Mouse (Mus musculus) ES-E14 (cell line): Measurements from ENCODE around the gene Rasgef1b.

ENCODE experiments used
- CHD2 ChIP-seq: IDR thresholded peaks from 2 replicates; pipeline ENCODE4 v1.6.1; 2014; ENCODE audit warnings: mild to moderate bottlenecking, low read depth, low read length, inconsistent platforms
- HCFC1 ChIP-seq: IDR thresholded peaks from 2 replicates; pipeline ENCODE4 v1.6.1; 2012; ENCODE audit warnings: low read length, inconsistent platforms, borderline replicate concordance; ENCODE audit not compliant: insufficient read depth
- MAFK ChIP-seq: IDR thresholded peaks from 2 replicates; pipeline ENCODE4 v1.6.1; 2014; ENCODE audit warnings: mild to moderate bottlenecking, low read depth, low read length, inconsistent platforms; ENCODE audit not compliant: insufficient read depth
- ZNF384 ChIP-seq: IDR thresholded peaks from 2 replicates; pipeline ENCODE4 v1.6.1; 2012; ENCODE audit warnings: low read depth, low read length, inconsistent platforms

- TF ChIP-seq ZNF384, result no peak
- no peak for TF ChIP-seq MAFK
- TF ChIP-seq CHD2, result no peak
- TF ChIP-seq HCFC1, result no peak
Observed at GRCm38 (mm10) chr5:99274119-99274563, 454.7 kb downstream of the Rasgef1b start.
